Mouse (Mus musculus) midbrain, embryonic 14.5 days (tissue): ENCODE results near the gene Lrrc41. TPM values are rescaled to one million over a fixed set of nuclear protein-coding genes. Genes with fewer than 3 reads are reported as not detected.
A peak's percentile ranks its signal among the peaks of the same experiment; 100 is the strongest.

Experiments
- ATAC-seq: fragments of 200-750 bp; cut with Nextera tagmentation; 2 replicates; pipeline ENCODE4 v1.8.0; 2017; ENCODE audit warnings: moderate number of reproducible peaks, moderate library complexity; ENCODE audit not compliant: low FRiP score, low TSS enrichment
- DNase-seq: peaks from one replicate; pipeline ENCODE4 v3.0.0-alpha.2; 2015
- H3K27ac ChIP-seq: fragments of 300-500 bp; sonication (generic); replicated peaks from 2 replicates; pipeline ENCODE4 v1.5.1; 2014; ENCODE audit warnings: mild to moderate bottlenecking, low read depth, low read length, moderate library complexity
- H3K27me3 ChIP-seq: fragments of 300-500 bp; sonication (generic); 2 replicates; pipeline ENCODE4 v1.6.1; 2014; ENCODE audit warnings: low read length, control low read depth, mixed read lengths; ENCODE audit not compliant: control insufficient read depth, insufficient read depth
- H3K36me3 ChIP-seq: fragments of 300-500 bp; sonication (generic); 2 replicates; pipeline ENCODE4 v1.6.1; 2014; ENCODE audit warnings: low read length, control low read depth; ENCODE audit not compliant: control insufficient read depth, insufficient read depth
- H3K4me1 ChIP-seq: fragments of 300-500 bp; sonication (generic); 2 replicates; pipeline ENCODE4 v1.6.1; 2014; ENCODE audit warnings: mild to moderate bottlenecking, antibody characterized with exemption, low read length, control low read depth; ENCODE audit not compliant: control insufficient read depth, insufficient read depth
- H3K4me2 ChIP-seq: fragments of 300-500 bp; sonication (generic); 2 replicates; pipeline ENCODE4 v1.6.1; 2014; ENCODE audit warnings: mild to moderate bottlenecking, low read length, moderate library complexity
- H3K4me3 ChIP-seq: fragments of 300-500 bp; sonication (generic); replicated peaks from 2 replicates; pipeline ENCODE4 v1.5.1; 2014; ENCODE audit warnings: low read depth, low read length
- H3K9ac ChIP-seq: fragments of 300-500 bp; sonication (generic); replicated peaks from 2 replicates; pipeline ENCODE4 v1.6.1; 2014; ENCODE audit warnings: mild to moderate bottlenecking, low read length, moderate library complexity
- H3K9me3 ChIP-seq: fragments of 300-500 bp; sonication (generic); 2 replicates; pipeline ENCODE4 v1.6.1; 2016; ENCODE audit warnings: low read length, control low read depth, mixed read lengths; ENCODE audit not compliant: control insufficient read depth
- WGBS: fragments of 180-500 bp; shearing (Covaris S2); extraction: QIAGEN DNeasy Blood & Tissue Kit; methylation state at CpG from one replicate; pipeline ENCODE4 v1.1.7; 2014; 5-methylcytosine and 5-hydroxymethylcytosine counted together
- polyA plus RNA-seq: library from polyadenylated mRNA; unstranded; fragments of >200 nt; fragmentation: Nextera tagmentation; extraction: Ambion mirVana; gene quantifications from 2 replicates; pipeline ENCODE4 v1.2.1, GENCODE M21; 2014

The Lrrc41 gene
- polyA plus RNA-seq, 1 experiment from 2014 or later = 75.2 TPM

DNA sequence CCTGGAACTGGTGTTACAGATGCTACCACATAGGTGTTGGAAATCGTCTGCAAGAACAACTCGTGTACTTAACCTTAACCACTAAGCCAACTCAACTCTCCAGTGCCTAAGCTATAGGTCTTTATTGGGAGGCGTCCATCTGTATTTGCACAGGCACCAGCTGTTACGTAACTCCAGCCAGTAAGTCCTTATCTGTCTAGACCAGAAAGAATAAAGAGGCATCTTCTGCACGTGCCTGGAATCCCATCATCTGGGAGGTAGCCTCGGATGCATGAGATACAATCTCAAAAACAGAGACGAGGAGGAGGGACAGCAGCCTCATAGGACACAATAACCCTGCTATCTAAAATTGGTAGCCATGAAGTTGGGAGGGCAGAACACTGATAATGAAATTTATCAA is 25.9 kb downstream of the Lrrc41 start:
- H3K9ac ChIP-seq = no peak overlapping the region
- no peak overlapping the region for H3K4me3 ChIP-seq
- no peak overlapping the region for H3K4me2 ChIP-seq
- H3K4me1 ChIP-seq = no peaks in the 10 kb centered on the region
- H3K36me3 ChIP-seq = peaks cover 44% of the 10 kb centered on the region
- no peaks in the 10 kb centered on the region for H3K9me3 ChIP-seq
- WGBS = 87% methylated on average over 7 of the region's 7 CpGs
- ATAC-seq (no peak), DNase-seq (no peak)
- no peak overlapping the region for H3K27ac ChIP-seq
- no peaks in the 10 kb centered on the region for H3K27me3 ChIP-seq

DNA sequence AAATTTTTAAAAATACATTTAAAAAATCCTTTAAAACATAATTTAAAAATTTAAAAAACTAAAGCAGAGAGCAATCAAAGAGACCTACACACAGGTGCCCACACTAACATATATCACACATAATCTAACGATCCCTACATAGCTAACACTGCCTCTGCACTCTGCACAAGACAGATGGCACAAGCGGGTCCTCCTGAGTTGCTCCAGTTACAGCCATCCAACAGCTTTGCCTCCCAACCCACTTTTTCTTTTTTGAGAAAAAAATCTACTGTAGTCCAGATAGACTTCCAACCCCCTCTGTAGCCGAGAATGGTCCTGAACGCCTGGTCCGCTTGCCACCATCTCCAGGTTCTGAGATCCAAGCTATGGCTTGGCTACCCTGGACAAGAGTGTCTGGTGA is 30.2 kb downstream of the Lrrc41 start:
- H3K4me3 ChIP-seq = no peak overlapping the region
- no peak for DNase-seq
- 92% methylated on average over 5 of the region's 5 CpGs for WGBS

DNA sequence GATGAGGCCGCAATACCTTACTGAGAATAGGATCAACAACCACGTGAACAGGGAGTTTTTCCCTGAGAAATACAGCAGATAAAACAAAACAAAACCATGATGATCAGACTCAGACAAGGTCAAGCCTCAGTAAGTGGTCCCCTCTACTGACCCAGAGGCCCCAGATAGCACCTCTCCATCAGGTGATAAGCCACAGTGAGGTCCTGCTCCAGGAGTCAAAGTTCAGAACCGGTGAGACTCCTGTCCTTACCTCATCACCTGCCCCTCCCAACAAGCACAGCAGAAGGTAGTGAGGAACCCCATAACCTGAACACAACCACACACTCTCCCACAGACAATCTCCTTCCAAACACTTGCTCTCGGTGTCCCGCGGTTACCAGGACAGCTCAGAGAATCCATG is 35.6 kb downstream of the Lrrc41 start:
- Histone ChIP-seq H3K4me2 (no peak overlapping the region), H3K27ac (no peak overlapping the region), H3K9me3 (no peaks in the 10 kb centered on the region), H3K4me1 (no peaks in the 10 kb centered on the region), H3K27me3 (no peaks in the 10 kb centered on the region), H3K9ac (no peak overlapping the region), H3K4me3 (no peak overlapping the region), H3K36me3 (peaks cover 7% of the 10 kb centered on the region; the same call in 1 of the 2 replicates)
- WGBS = 96% methylated on average over 6 of the region's 6 CpGs
- no peak for DNase-seq
- ATAC-seq = no peak

More for the DNA sequence above, 30.2 kb downstream of the Lrrc41 start:
- no peaks in the 10 kb centered on the region for H3K9me3 ChIP-seq
- no peaks in the 10 kb centered on the region for H3K27me3 ChIP-seq
- H3K4me2 ChIP-seq = no peak overlapping the region
- no peaks in the 10 kb centered on the region for H3K4me1 ChIP-seq
- H3K9ac ChIP-seq = no peak overlapping the region
- peaks cover 13% of the 10 kb centered on the region; the same call in 1 of the 2 replicates for H3K36me3 ChIP-seq
- ATAC-seq = no peak
- H3K27ac ChIP-seq = no peak overlapping the region

DNA sequence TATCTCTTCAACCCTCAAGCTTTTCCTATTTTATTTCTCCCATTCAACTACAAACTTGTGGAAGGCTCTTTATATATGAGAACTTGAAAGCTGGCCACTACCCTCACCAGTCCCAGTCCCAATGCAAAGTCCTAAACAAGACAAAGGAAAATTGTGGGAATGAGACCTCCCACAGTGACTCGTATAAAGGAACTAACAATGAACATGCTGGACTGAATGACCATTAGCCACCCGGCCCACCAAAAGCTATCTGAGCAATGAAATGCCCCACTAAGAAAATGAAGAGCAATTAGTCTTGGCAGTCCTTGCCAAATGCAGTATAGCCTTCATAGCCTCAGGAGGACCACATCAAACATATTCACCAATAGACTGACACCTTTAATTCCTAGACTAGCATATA is 36.4 kb downstream of the Lrrc41 start:
- Histone ChIP-seq H3K4me3 (no peak overlapping the region), H3K4me2 (no peak overlapping the region), H3K36me3 (peaks cover 6% of the 10 kb centered on the region; the same call in 1 of the 2 replicates), H3K4me1 (no peaks in the 10 kb centered on the region), H3K9me3 (no peaks in the 10 kb centered on the region), H3K27me3 (no peaks in the 10 kb centered on the region), H3K27ac (no peak overlapping the region), H3K9ac (no peak overlapping the region)
- 65% methylated on average over 2 of the region's 2 CpGs for WGBS
- ATAC-seq (no peak), DNase-seq (no peak)

DNA sequence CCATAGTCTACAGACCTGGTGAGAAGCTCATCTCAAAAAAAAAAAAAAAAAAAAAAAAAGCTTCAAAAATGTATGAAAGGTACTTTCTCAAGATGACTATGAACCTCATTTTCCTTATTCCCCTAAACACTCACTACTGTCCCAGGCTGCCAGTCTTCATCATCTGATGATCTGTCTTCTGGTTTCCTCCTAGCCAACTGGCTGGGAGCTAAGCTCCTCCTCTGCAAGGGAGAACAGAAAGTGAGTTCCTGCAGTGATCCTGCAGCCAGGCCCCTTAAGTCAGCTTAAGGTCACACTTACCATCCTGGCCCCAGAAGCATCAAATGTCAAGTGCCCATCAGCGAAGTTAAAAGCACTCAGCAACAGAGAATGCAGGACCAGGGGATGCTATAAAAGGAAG is 47.7 kb downstream of the Lrrc41 start:
- Histone ChIP-seq H3K4me2 (peak overlapping the region; percentile 63), H3K36me3 (no peaks in the 10 kb centered on the region), H3K4me3 (peak overlapping the region; percentile 49), H3K9ac (no peak overlapping the region; the same call in 1 of the 2 replicates), H3K9me3 (no peaks in the 10 kb centered on the region), H3K4me1 (peaks cover 9% of the 10 kb centered on the region), H3K27ac (no peak overlapping the region), H3K27me3 (no peaks in the 10 kb centered on the region)
- no peak for ATAC-seq
- no peak for DNase-seq
- 0% methylated on average over 1 of the region's 1 CpGs for WGBS

DNA sequence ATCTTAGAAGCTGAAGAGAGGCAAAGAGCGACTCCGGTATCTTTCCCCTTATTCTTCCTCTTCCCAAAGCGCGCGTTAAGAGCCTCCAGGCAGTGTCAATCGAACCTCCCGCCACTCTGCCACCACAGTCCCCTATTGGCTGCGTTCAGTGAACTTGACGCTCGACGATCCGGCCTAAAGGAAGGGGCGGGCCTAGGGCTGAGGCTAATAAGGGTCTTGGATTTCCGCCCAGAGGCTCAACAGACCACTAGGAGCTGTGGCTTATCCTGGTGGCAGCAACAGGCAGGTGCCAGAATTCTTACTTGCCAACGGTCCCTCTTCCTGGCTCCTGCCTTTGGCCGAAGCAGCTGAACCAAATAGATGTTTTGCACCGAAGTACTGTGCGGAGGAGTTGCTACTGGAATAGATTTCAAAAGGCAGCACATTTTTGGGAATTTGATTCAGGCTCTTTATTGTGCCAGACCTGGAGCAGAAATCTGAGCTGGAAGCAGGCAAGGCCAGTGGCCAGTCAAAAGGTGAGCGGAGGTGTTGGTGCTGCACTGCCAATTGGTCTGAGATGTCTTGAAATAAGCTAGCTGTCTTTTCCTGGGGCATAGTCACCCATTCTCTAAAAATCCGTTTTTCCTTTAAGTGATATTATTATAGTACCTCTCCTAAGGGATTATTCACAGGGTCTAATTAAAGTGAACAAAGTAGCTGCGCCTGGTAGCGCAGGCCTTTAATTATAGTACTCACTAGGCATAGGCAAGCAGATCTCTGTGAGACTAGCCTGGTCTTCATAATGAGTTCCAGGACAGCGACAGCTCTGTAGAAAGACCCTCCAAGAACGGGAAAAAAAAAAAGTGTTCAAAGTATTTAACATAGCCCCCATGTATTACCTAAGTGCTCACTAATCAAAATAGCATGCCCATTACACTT is 48.8 kb downstream of the Lrrc41 start, which contains the start of the genes Rad54l and Pomgnt1:
Gene Rad54l (minus strand): TSS at position 89 of the 918 bp plus-strand sequence.
Gene Pomgnt1 (plus strand): TSS at position 239 of the 918 bp plus-strand sequence.
- WGBS = 5% methylated on average over 24 of the region's 24 CpGs
- peak within 1 kb of the TSS; percentile 63 for H3K4me2 ChIP-seq
- peak within 1 kb of the TSS; percentile 55 for H3K9ac ChIP-seq
- H3K9me3 ChIP-seq = no peaks in the 10 kb centered on the region
- peak within 1 kb of the TSS; percentile 53; the same call in 1 of the 2 replicates for H3K27ac ChIP-seq
- ATAC-seq = peak; percentile 96
- H3K27me3 ChIP-seq = no peaks in the 10 kb centered on the region
- peaks cover 9% of the 10 kb centered on the region for H3K4me1 ChIP-seq
- peak within 1 kb of the TSS; percentile 49 for H3K4me3 ChIP-seq
- no peaks in the 10 kb centered on the region for H3K36me3 ChIP-seq
- peak; percentile 96 for DNase-seq

- Histone ChIP-seq H3K4me1 (peaks cover 9% of the 10 kb centered on the region), H3K9me3 (no peaks in the 10 kb centered on the region), H3K36me3 (no peaks in the 10 kb centered on the region), H3K4me2 (no peak overlapping the region), H3K4me3 (no peak overlapping the region), H3K27me3 (no peaks in the 10 kb centered on the region), H3K27ac (no peak overlapping the region), H3K9ac (no peak overlapping the region)
- WGBS = 93% methylated on average over 4 of the region's 4 CpGs
- DNase-seq = no peak
- ATAC-seq = no peak
Measured at GRCm38 (mm10) chr4:116125803-116126386, 50.8 kb downstream of the Lrrc41 start.

GRCm38 (mm10) chr4:116127956-116128355 is 52.9 kb downstream of the Lrrc41 start:
- Histone ChIP-seq H3K4me3 (no peak overlapping the region), H3K9me3 (no peaks in the 10 kb centered on the region), H3K27me3 (no peaks in the 10 kb centered on the region), H3K4me1 (peaks cover 6% of the 10 kb centered on the region), H3K4me2 (no peak overlapping the region), H3K27ac (no peak overlapping the region), H3K36me3 (no peaks in the 10 kb centered on the region), H3K9ac (no peak overlapping the region)
- 58% methylated on average over 6 of the region's 6 CpGs for WGBS
- ATAC-seq (no peak), DNase-seq (no peak)
